Comparison of ENCODE assay signal across 8 mouse cellular contexts in genomic region chr17:24894061-24894994, GRCm38 (mm10). TPM values are rescaled to one million over a fixed set of nuclear protein-coding genes. Genes with fewer than 3 reads are reported as not detected.
DNase-seq lines count a peak whose midpoint lies in the region; ATAC-seq and TF ChIP-seq lines count a peak whose summit lies in the region.

No protein-coding gene starts in this region.

- H3K9me3 ChIP-seq in intestine, embryonic 14.5 days (ENCODE audit: control insufficient read depth, low read length) = no peaks in the 10 kb centered on the region
- no peaks in the 10 kb centered on the region for H3K9me3 ChIP-seq in midbrain, embryonic 16.5 days (replicated peaks; ENCODE audit: control insufficient read depth, low read length, poor library complexity, severe bottlenecking)

- no peak for TF ChIP-seq CTCF in thymus, adult 2 months (IDR thresholded peaks at IDR 0.05; ENCODE audit: borderline replicate concordance, control insufficient read depth, extremely low read depth, insufficient read depth, low read length, poor library complexity)

- H3K4me1 ChIP-seq in thymus, adult 2 months (replicated peaks; ENCODE audit: control insufficient read depth, insufficient read depth, low read length) = peaks cover 26% of the 10 kb centered on the region
- H3K4me1 ChIP-seq in intestine, embryonic 14.5 days (replicated peaks; ENCODE audit: control insufficient read depth, insufficient read depth, low read length) = peaks cover 27% of the 10 kb centered on the region
- peaks cover 33% of the 10 kb centered on the region for H3K4me1 ChIP-seq in midbrain, embryonic 16.5 days (ENCODE audit: control insufficient read depth, insufficient read depth, low read length)

- H3K36me3 ChIP-seq in thymus, adult 2 months (ENCODE audit: control insufficient read depth, insufficient read depth, low read length) = peaks cover 20% of the 10 kb centered on the region
- H3K36me3 ChIP-seq in intestine, embryonic 14.5 days (ENCODE audit: control insufficient read depth, insufficient read depth, low read length) = peaks cover 67% of the 10 kb centered on the region
- peaks cover 36% of the 10 kb centered on the region for H3K36me3 ChIP-seq in midbrain, embryonic 16.5 days (ENCODE audit: control insufficient read depth, insufficient read depth, low read length)

- no peak for ATAC-seq in intestine, embryonic 14.5 days (replicated peaks; ENCODE audit: low FRiP score, low TSS enrichment, low read depth)
- peak; percentile 25 for ATAC-seq in midbrain, embryonic 16.5 days

- H3K4me3 ChIP-seq in thymus, adult 2 months (ENCODE audit: control insufficient read depth, insufficient read depth, low read length) = peak overlapping the region; percentile 71
- H3K4me3 ChIP-seq in intestine, embryonic 14.5 days (ENCODE audit: low read depth, low read length) = peak overlapping the region; percentile 97
- H3K4me3 ChIP-seq in midbrain, embryonic 16.5 days (ENCODE audit: low read depth, low read length) = peak overlapping the region; percentile 86

- peak overlapping the region; percentile 83 for H3K4me2 ChIP-seq in intestine, embryonic 14.5 days (ENCODE audit: low read length)
- peak overlapping the region; percentile 97 for H3K4me2 ChIP-seq in midbrain, embryonic 16.5 days (ENCODE audit: low read length)

- no peak for TF ChIP-seq POLR2A in thymus, adult 2 months (IDR thresholded peaks at IDR 0.05; ENCODE audit: control insufficient read depth, extremely low read depth, insufficient read depth, low read length, poor library complexity)

- H3K27me3 ChIP-seq in thymus, adult 2 months (ENCODE audit: control insufficient read depth, insufficient read depth, low read length) = no peaks in the 10 kb centered on the region
- H3K27me3 ChIP-seq in intestine, embryonic 14.5 days (replicated peaks; ENCODE audit: control insufficient read depth, insufficient read depth, low read length) = no peaks in the 10 kb centered on the region
- H3K27me3 ChIP-seq in midbrain, embryonic 16.5 days (ENCODE audit: control insufficient read depth, insufficient read depth, low read depth, low read length) = no peaks in the 10 kb centered on the region

- peak overlapping the region; percentile 67 for H3K27ac ChIP-seq in thymus, adult 2 months (ENCODE audit: control insufficient read depth, insufficient read depth, low read length)
- peak overlapping the region; percentile 69; the same call in 1 of the 2 replicates for H3K27ac ChIP-seq in intestine, embryonic 14.5 days (ENCODE audit: low read depth)
- peak overlapping the region; percentile 65 for H3K27ac ChIP-seq in midbrain, embryonic 16.5 days (ENCODE audit: low read length)

- DNase-seq in cerebellum, adult 9-11 months = peak; percentile 43
- no peak for DNase-seq in cerebellum, adult 18-20 months
- no peak for DNase-seq in thymus, adult 2 months
- no peak for DNase-seq in thymus, postnatal 10 days (ENCODE audit: low spot score in 2 of 2)
- no peak for DNase-seq in intestine, embryonic 14.5 days (ENCODE audit: low spot score)
- no peak for DNase-seq in urinary bladder, postnatal 4 days (ENCODE audit: low spot score in 2 of 2)
- no peak for DNase-seq in kidney, adult 18-20 months

- WGBS in thymus, adult 2 months = 14% methylated on average over 31 of the region's 31 CpGs
- 11% methylated on average over 31 of the region's 31 CpGs for WGBS in intestine, embryonic 14.5 days
- 11% methylated on average over 31 of the region's 31 CpGs for WGBS in midbrain, embryonic 16.5 days

- peak overlapping the region; percentile 85 for H3K9ac ChIP-seq in intestine, embryonic 14.5 days (ENCODE audit: low read length)
- H3K9ac ChIP-seq in midbrain, embryonic 16.5 days (ENCODE audit: low read depth, low read length) = peak overlapping the region; percentile 73

RNA-seq across cellular contexts. Expression of gene Eme2, which starts 0.6 kb away (rescaled TPM):
- 48.2 and 55.3 TPM in 2 replicates for polyA plus RNA-seq in thymus, adult 2 months (2012; rRNA removed)
- polyA plus RNA-seq in intestine, embryonic 14.5 days (2014; fragmentation: Nextera tagmentation; extraction: Ambion mirVana) = 21.6 and 24.1 TPM in 2 replicates
- polyA plus RNA-seq in midbrain, embryonic 16.5 days (2015; fragmentation: Nextera tagmentation; extraction: Ambion mirVana) = 28.6 and 28.8 TPM in 2 replicates

RNA-seq across cellular contexts. Expression of gene Mrps34, which starts 0.6 kb away (rescaled TPM):
- 146 and 152 TPM in 2 replicates for polyA plus RNA-seq in thymus, adult 2 months (2012; rRNA removed)
- polyA plus RNA-seq in intestine, embryonic 14.5 days (2014; fragmentation: Nextera tagmentation; extraction: Ambion mirVana) = 100 and 110 TPM in 2 replicates
- 72.9 and 77.2 TPM in 2 replicates for polyA plus RNA-seq in midbrain, embryonic 16.5 days (2015; fragmentation: Nextera tagmentation; extraction: Ambion mirVana)

RNA-seq across cellular contexts. Expression of gene Nme3, which starts 2.0 kb away (rescaled TPM):
- polyA plus RNA-seq in thymus, adult 2 months (2012; rRNA removed) = 63.3 and 76.7 TPM in 2 replicates
- polyA plus RNA-seq in intestine, embryonic 14.5 days (2014; fragmentation: Nextera tagmentation; extraction: Ambion mirVana) = 86.4 and 90.7 TPM in 2 replicates
- polyA plus RNA-seq in midbrain, embryonic 16.5 days (2015; fragmentation: Nextera tagmentation; extraction: Ambion mirVana) = 79.7 and 88.6 TPM in 2 replicates

RNA-seq across cellular contexts. Expression of gene Spsb3, which starts 7.9 kb away (rescaled TPM):
- polyA plus RNA-seq in thymus, adult 2 months (2012; rRNA removed) = 274 and 285 TPM in 2 replicates
- polyA plus RNA-seq in intestine, embryonic 14.5 days (2014; fragmentation: Nextera tagmentation; extraction: Ambion mirVana) = 36.3 and 37.0 TPM in 2 replicates
- polyA plus RNA-seq in midbrain, embryonic 16.5 days (2015; fragmentation: Nextera tagmentation; extraction: Ambion mirVana) = 85.8 and 90.5 TPM in 2 replicates

RNA-seq across cellular contexts. Expression of gene Nubp2, which starts 8.2 kb away (rescaled TPM):
- 88.8 and 96.1 TPM in 2 replicates for polyA plus RNA-seq in thymus, adult 2 months (2012; rRNA removed)
- polyA plus RNA-seq in intestine, embryonic 14.5 days (2014; fragmentation: Nextera tagmentation; extraction: Ambion mirVana) = 58.8 and 61.9 TPM in 2 replicates
- polyA plus RNA-seq in midbrain, embryonic 16.5 days (2015; fragmentation: Nextera tagmentation; extraction: Ambion mirVana) = 54.3 and 54.7 TPM in 2 replicates
